ENCODE assay signal across 18 mouse cellular contexts in the genomic region with DNA sequence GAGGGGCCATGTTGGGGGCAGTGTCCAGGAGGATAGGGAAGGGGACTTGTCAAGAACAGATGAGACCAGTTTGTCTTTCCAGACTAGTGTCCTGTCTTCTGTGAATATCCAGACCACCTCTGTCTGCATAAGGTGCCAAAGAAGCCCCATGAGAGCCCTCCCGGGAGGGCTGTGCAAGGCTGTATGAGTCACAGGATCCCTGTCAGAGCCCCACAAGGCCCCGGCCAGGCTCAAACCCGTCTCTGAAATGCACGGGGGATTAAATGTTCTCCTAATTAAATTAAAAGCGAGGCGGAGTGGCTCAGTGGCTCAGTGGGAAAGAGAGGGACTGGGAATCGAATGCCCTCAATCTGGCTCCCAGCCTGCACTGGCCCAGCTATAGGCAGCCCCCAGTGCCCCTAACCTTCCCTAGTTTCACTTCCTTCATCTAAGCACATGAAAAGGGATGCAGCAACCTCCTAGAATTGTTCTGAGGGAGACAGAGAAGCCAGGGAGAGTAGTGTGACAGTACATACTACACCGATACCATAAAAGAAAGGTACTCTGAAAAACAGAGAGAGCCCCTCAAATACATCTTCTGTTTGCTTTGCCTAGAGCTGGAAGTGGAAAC.
A peak's percentile ranks its signal among the peaks of the same experiment; 100 is the strongest.
DNase-seq lines count a peak whose midpoint lies in the region; ATAC-seq lines count a peak whose summit lies in the region.
"Had no signal": no experiment of that assay in that cellular context is flagged by ENCODE, and none has a peak within 500 bp of the region (broad histone marks: within the 10 kb centered on the region; RNA-seq: fewer than 3 reads in every experiment).

No protein-coding gene starts in this region.

- H3K9me3 ChIP-seq in heart, embryonic 11.5 days (replicated peaks; ENCODE audit: control insufficient read depth, low read length) = no peaks in the 10 kb centered on the region
- H3K9me3 ChIP-seq in limb, embryonic 13.5 days = no peaks in the 10 kb centered on the region
- H3K9me3 ChIP-seq in hindbrain, embryonic 12.5 days (replicated peaks) = no peaks in the 10 kb centered on the region; the same call in 1 of the 2 replicates
- H3K9me3 ChIP-seq: midbrain, embryonic 15.5 days had no signal

- H3K27me3 ChIP-seq in heart, embryonic 11.5 days (ENCODE audit: control insufficient read depth, insufficient read depth, low read length) = no peaks in the 10 kb centered on the region
- no peaks in the 10 kb centered on the region for H3K27me3 ChIP-seq in limb, embryonic 13.5 days
- H3K27me3 ChIP-seq in hindbrain, embryonic 12.5 days = no peaks in the 10 kb centered on the region
- H3K27me3 ChIP-seq: midbrain, embryonic 15.5 days had no signal

- H3K4me2 ChIP-seq in heart, embryonic 11.5 days = no peak overlapping the region
- no peak overlapping the region for H3K4me2 ChIP-seq in limb, embryonic 13.5 days (replicated peaks)
- no peak overlapping the region for H3K4me2 ChIP-seq in hindbrain, embryonic 12.5 days (replicated peaks)
- H3K4me2 ChIP-seq: lung, embryonic 14.5 days; midbrain, embryonic 15.5 days had no signal

- no peak overlapping the region for H3K4me3 ChIP-seq in heart, embryonic 11.5 days (ENCODE audit: low read depth, low read length)
- no peak overlapping the region for H3K4me3 ChIP-seq in limb, embryonic 13.5 days
- no peak overlapping the region for H3K4me3 ChIP-seq in hindbrain, embryonic 12.5 days
- H3K4me3 ChIP-seq: erythroblast, embryonic 14.5 days; gastrocnemius, adult 2 months; heart, adult 2 months; midbrain, embryonic 15.5 days had no signal

- 67% methylated on average over 8 of the region's 8 CpGs for WGBS in heart, embryonic 11.5 days (ENCODE audit: insufficient replicate concordance)
- WGBS in limb, embryonic 13.5 days = 55% methylated on average over 8 of the region's 8 CpGs
- WGBS in hindbrain, embryonic 12.5 days = 72% methylated on average over 8 of the region's 8 CpGs

- intact Hi-C loops in heart, postnatal 14 days (cut with DNase I) = no loop called here

- H3K4me1 ChIP-seq in heart, embryonic 11.5 days (ENCODE audit: control insufficient read depth, insufficient read depth, low read length) = peaks cover 57% of the 10 kb centered on the region
- H3K4me1 ChIP-seq in limb, embryonic 13.5 days = peaks cover 37% of the 10 kb centered on the region
- H3K4me1 ChIP-seq in hindbrain, embryonic 12.5 days = peaks cover 15% of the 10 kb centered on the region
- H3K4me1 ChIP-seq: midbrain, embryonic 15.5 days had no signal

- H3K27ac ChIP-seq in heart, embryonic 11.5 days (ENCODE audit: low read depth, low read length) = peak overlapping the region; percentile 6; the same call in 1 of the 2 replicates
- peak overlapping the region; percentile 44; the same call in 1 of the 2 replicates for H3K27ac ChIP-seq in limb, embryonic 13.5 days
- no peak overlapping the region for H3K27ac ChIP-seq in hindbrain, embryonic 12.5 days
- H3K27ac ChIP-seq: gastrocnemius, adult 2 months; heart, adult 2 months; midbrain, embryonic 15.5 days had no signal

- H3K9ac ChIP-seq in heart, embryonic 11.5 days (ENCODE audit: low read depth, low read length) = peak overlapping the region; percentile 10; the same call in 1 of the 2 replicates
- no peak overlapping the region for H3K9ac ChIP-seq in limb, embryonic 13.5 days
- no peak overlapping the region for H3K9ac ChIP-seq in hindbrain, embryonic 12.5 days
- H3K9ac ChIP-seq: forebrain, postnatal 0 days; lung, embryonic 14.5 days; midbrain, embryonic 15.5 days had no signal

- no peaks in the 10 kb centered on the region for H3K36me3 ChIP-seq in heart, embryonic 11.5 days (ENCODE audit: control insufficient read depth, insufficient read depth, low read length)
- peaks cover 4% of the 10 kb centered on the region; the same call in 1 of the 2 replicates for H3K36me3 ChIP-seq in limb, embryonic 13.5 days
- H3K36me3 ChIP-seq in hindbrain, embryonic 12.5 days = no peaks in the 10 kb centered on the region; the same call in 1 of the 2 replicates
- H3K36me3 ChIP-seq: midbrain, embryonic 15.5 days had no signal

- ATAC-seq in heart, embryonic 11.5 days (replicated peaks; ENCODE audit: insufficient number of reproducible peaks, low FRiP score, low TSS enrichment) = no peak
- no peak for ATAC-seq in limb, embryonic 13.5 days (ENCODE audit: low FRiP score, low read depth)
- no peak for ATAC-seq in hindbrain, embryonic 12.5 days (ENCODE audit: low FRiP score)
- no peak for ATAC-seq in activated CD4-positive, CD25-positive, alpha-beta regulatory T cell, adult 4 months
- ATAC-seq: forebrain, postnatal 0 days; midbrain, embryonic 15.5 days had no signal

- no peak for DNase-seq in heart, postnatal 14 days
- peak; percentile 2 for DNase-seq in urinary bladder, postnatal 14 days (ENCODE audit: low spot score)
- DNase-seq in urinary bladder, postnatal 25 days (ENCODE audit: low spot score) = no peak
- DNase-seq in kidney, postnatal 10 days = no peak
- DNase-seq: cerebellum, adult 2 months; forebrain, postnatal 0 days; gastrocnemius, adult 2 months; kidney, adult 2 months; layer of hippocampus, postnatal 36 days; left cerebral cortex, postnatal 4 days; lung, embryonic 14.5 days had no signal
